Comparison of ENCODE assay signal across 23 mouse cellular contexts in the genomic region with DNA sequence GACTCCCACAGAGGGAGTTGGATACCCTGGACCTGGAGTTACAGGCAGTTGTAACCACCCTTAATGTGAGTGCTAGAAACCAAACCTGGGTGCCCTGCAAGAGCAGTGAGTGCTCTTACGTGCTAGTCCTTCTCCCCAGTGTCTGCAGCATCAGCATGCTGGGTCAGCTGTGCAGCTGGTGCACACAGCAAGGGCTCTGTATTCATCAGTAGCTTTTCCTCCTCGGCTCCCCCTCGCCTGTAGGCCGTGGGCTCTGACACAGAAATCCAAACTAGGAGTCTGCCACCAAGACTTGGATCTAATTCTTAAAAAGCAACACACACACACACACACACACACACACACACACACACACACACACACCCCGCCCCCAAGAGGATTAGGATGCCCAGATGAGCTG. TPM values are rescaled to one million over a fixed set of nuclear protein-coding genes. Genes with fewer than 3 reads are reported as not detected.
DNase-seq lines count a peak whose midpoint lies in the region; ATAC-seq and TF ChIP-seq lines count a peak whose summit lies in the region.
"Not testable (repeated sequence)": the region's sequence is repeated elsewhere in the genome, so short reads cannot be mapped to it uniquely, and the experiment has no call there.
"Had no signal": no experiment of that assay in that cellular context is flagged by ENCODE, and none has a peak within 500 bp of the region (broad histone marks: within the 10 kb centered on the region; RNA-seq: fewer than 3 reads in every experiment).

No protein-coding gene starts in this region.

- intact Hi-C loops in left cerebral cortex, postnatal 36 days (cut with DNase I) = not testable (repeated sequence)

- TF ChIP-seq CTCF in forebrain, postnatal 0 days (IDR thresholded peaks at IDR 0.05; ENCODE audit: low read depth) = not testable (repeated sequence)

- not testable (repeated sequence) for H3K4me1 ChIP-seq in forebrain, postnatal 0 days (ENCODE audit: insufficient read depth)

- not testable (repeated sequence) for H3K36me3 ChIP-seq in forebrain, postnatal 0 days (ENCODE audit: insufficient read depth)

- not testable (repeated sequence) for H3K4me3 ChIP-seq in forebrain, postnatal 0 days (ENCODE audit: low read depth, low read length)

- not testable (repeated sequence) for H3K9me3 ChIP-seq in forebrain, postnatal 0 days (ENCODE audit: low read length)

- peak; percentile 0 to 1 for DNase-seq in cerebellum, postnatal 10 days
- not testable (repeated sequence) for DNase-seq in forebrain, postnatal 0 days
- peak; percentile 1 for DNase-seq in heart, adult 11 months
- peak; percentile 1 for DNase-seq in left cerebral cortex, adult 18-20 months (ENCODE audit: low spot score in 2 of 2)
- DNase-seq in left cerebral cortex, postnatal 36 days (ENCODE audit: low spot score in 2 of 2) = peak; percentile 3
- DNase-seq in right cerebral cortex, adult 2 months (ENCODE audit: low spot score in 2 of 2) = peak; percentile 8 to 27
- peak; percentile 1 for DNase-seq in right cerebral cortex, postnatal 4 days

- H3K27me3 ChIP-seq in forebrain, postnatal 0 days (ENCODE audit: insufficient read depth, low read length) = not testable (repeated sequence)

- not testable (repeated sequence) for H3K27ac ChIP-seq in forebrain, postnatal 0 days (ENCODE audit: low read depth, low read length)

- H3K4me2 ChIP-seq in forebrain, postnatal 0 days (ENCODE audit: low read depth) = not testable (repeated sequence)

- ATAC-seq in forebrain, postnatal 0 days = peak; percentile 53; the same call in 1 of the 2 replicates

- H3K9ac ChIP-seq in forebrain, postnatal 0 days = not testable (repeated sequence)

- WGBS in forebrain, postnatal 0 days = 14% methylated on average over 1 of the region's 5 CpGs

RNA-seq across cellular contexts. Expression of gene Plac9a, which starts 2.3 kb away (rescaled TPM):
- 2.0 TPM in 1 of 2 replicates, not detected in the other for total RNA-seq in forebrain, postnatal 0 days (2014; rRNA removed)
- 0.70 TPM in 1 of 2 replicates, not detected in the other for polyA plus RNA-seq in forebrain, postnatal 0 days (2015; fragmentation: Nextera tagmentation; extraction: Ambion mirVana)
- total RNA-seq in left cerebral cortex, adult 18-20 months (2021) = not detected
- total RNA-seq in left cerebral cortex, postnatal 36 days (2021) = not detected
- total RNA-seq: G1E had no signal
- polyA plus RNA-seq: CD4-positive, CD25-positive, alpha-beta regulatory T cell, adult 4 months; cerebellum, adult 2 months; forebrain, embryonic 12.5 days; G1E; heart, embryonic 12.5 days; hindbrain, embryonic 10.5 days; hindbrain, embryonic 14.5 days had no signal

RNA-seq across cellular contexts. Expression of gene Tmem254a, which starts 22.2 kb away (rescaled TPM):
- total RNA-seq in forebrain, postnatal 0 days (2014; rRNA removed) = 8.0 and 10.1 TPM in 2 replicates
- polyA plus RNA-seq in forebrain, postnatal 0 days (2015; fragmentation: Nextera tagmentation; extraction: Ambion mirVana) = 4.5 and 5.7 TPM in 2 replicates
- total RNA-seq in left cerebral cortex, adult 18-20 months (2021) = 10 to 100 TPM in 1 of 2 experiments, 1 to 10 TPM in 1; 7.7 to 10.5 TPM
- total RNA-seq in left cerebral cortex, postnatal 36 days (2021) = 10 to 100 TPM in 1 of 2 experiments, 1 to 10 TPM in 1; 8.8 to 10.6 TPM

RNA-seq across cellular contexts. Expression of gene Cphx1, which starts 32.9 kb away (rescaled TPM):
- total RNA-seq in forebrain, postnatal 0 days (2014; rRNA removed) = 0.33 TPM in 1 of 2 replicates, not detected in the other
- polyA plus RNA-seq in forebrain, postnatal 0 days (2015; fragmentation: Nextera tagmentation; extraction: Ambion mirVana) = 0.16 TPM in 1 of 2 replicates, not detected in the other
- total RNA-seq in left cerebral cortex, adult 18-20 months (2021) = not detected
- not detected for total RNA-seq in left cerebral cortex, postnatal 36 days (2021)
- total RNA-seq: adrenal gland, adult 8-10 months; adrenal gland, postnatal 36 days; gastrocnemius, adult 18-20 months; heart, adult 8-10 months; heart, postnatal 25 days had no signal
- polyA plus RNA-seq: CD4-positive, CD25-positive, alpha-beta regulatory T cell, adult 4 months; cortical plate, adult 2 months; embryonic facial prominence, embryonic 12.5 days; forebrain, embryonic 12.5 days; G1E; gonadal fat pad, adult 2 months; heart, embryonic 12.5 days; heart, embryonic 16.5 days; hindbrain, embryonic 10.5 days; hindbrain, embryonic 14.5 days had no signal
